Mouse (Mus musculus) embryonic facial prominence, embryonic 15.5 days (tissue): ENCODE results near the gene Foxk1. TPM values are rescaled to one million over a fixed set of nuclear protein-coding genes. Genes with fewer than 3 reads are reported as not detected.

Source experiments
- ATAC-seq: fragments of 200-750 bp; cut with Nextera tagmentation; 2 replicates; pipeline ENCODE4 v1.8.0; 2017; ENCODE audit warnings: low read depth, moderate TSS enrichment; ENCODE audit not compliant: insufficient number of reproducible peaks, low FRiP score, low TSS enrichment
- H3K27ac ChIP-seq: fragments of 300-500 bp; sonication (generic); replicated peaks from 2 replicates; pipeline ENCODE4 v1.5.1; 2015; ENCODE audit warnings: mild to moderate bottlenecking, inconsistent platforms
- H3K27me3 ChIP-seq: fragments of 300-500 bp; sonication (generic); 2 replicates; pipeline ENCODE4 v1.6.1; 2015; ENCODE audit warnings: inconsistent platforms
- H3K36me3 ChIP-seq: fragments of 300-500 bp; sonication (generic); 2 replicates; pipeline ENCODE4 v1.6.1; 2015; ENCODE audit warnings: mild to moderate bottlenecking, inconsistent platforms
- H3K4me1 ChIP-seq: fragments of 300-500 bp; sonication (generic); 2 replicates; pipeline ENCODE4 v1.6.1; 2015; ENCODE audit warnings: inconsistent platforms
- H3K4me2 ChIP-seq: fragments of 300-500 bp; sonication (generic); replicated peaks from 2 replicates; pipeline ENCODE4 v1.6.1; 2015; ENCODE audit warnings: mild to moderate bottlenecking, inconsistent platforms
- H3K4me3 ChIP-seq: fragments of 300-500 bp; sonication (generic); replicated peaks from 2 replicates; pipeline ENCODE4 v1.5.1; 2015; ENCODE audit warnings: mild to moderate bottlenecking, inconsistent platforms
- H3K9ac ChIP-seq: fragments of 300-500 bp; sonication (generic); 2 replicates; pipeline ENCODE4 v1.6.1; 2015; ENCODE audit warnings: inconsistent platforms
- H3K9me3 ChIP-seq: fragments of 300-500 bp; sonication (generic); replicated peaks from 2 replicates; pipeline ENCODE4 v1.6.1; 2016; ENCODE audit warnings: inconsistent platforms
- WGBS: fragments of 180-500 bp; shearing (Covaris S2); methylation state at CpG from one replicate; pipeline ENCODE4 v1.1.7; 2015; 5-methylcytosine and 5-hydroxymethylcytosine counted together
- polyA plus RNA-seq: library from polyadenylated mRNA; unstranded; fragments of >200 nt; fragmentation: Nextera tagmentation; extraction: Ambion mirVana; gene quantifications from 2 replicates; pipeline ENCODE4 v1.2.1, GENCODE M21; 2015

The Foxk1 gene
- polyA plus RNA-seq, 1 experiment from 2014 or later: 6.6 TPM

DNA sequence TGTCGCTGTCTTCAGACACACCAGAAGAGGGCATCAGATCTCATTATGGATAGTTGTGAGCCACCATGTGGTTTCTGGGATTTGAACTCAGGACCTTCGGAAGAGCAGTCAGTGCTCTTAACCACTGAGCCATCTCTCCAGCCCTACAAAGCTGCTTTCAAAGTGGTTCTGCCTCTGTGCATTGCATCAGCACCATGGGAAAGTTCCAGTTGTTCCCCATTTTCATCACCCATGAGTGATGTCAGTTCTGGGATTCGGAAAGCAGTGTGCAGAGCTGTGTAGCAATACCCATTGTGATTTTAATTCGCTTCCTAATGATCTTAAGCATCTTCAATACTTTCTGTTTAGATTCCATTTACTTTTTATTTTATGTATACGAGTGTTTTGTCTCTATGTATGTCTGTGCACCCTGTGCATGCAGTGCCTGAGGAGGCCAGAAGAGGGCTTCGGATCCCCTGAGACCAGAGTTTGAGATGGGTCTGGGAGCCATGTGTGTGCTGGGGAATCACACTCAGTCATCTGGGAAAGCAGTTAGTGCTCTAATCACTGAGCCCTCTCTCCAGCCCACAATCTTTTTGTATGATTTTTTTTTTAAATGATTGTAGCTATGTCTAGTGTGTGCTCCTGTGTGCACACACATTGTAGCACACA lies 6.6 kb upstream of the Foxk1 start:
- Histone ChIP-seq H3K9me3 (no peaks in the 10 kb centered on the region), H3K4me2 (no peak overlapping the region), H3K27me3 (no peaks in the 10 kb centered on the region), H3K9ac (no peak overlapping the region), H3K27ac (no peak overlapping the region), H3K4me1 (peaks cover 14% of the 10 kb centered on the region), H3K36me3 (no peaks in the 10 kb centered on the region), H3K4me3 (no peak overlapping the region)
- WGBS: 92% methylated on average over 6 of the region's 6 CpGs
- no peak for ATAC-seq

DNA sequence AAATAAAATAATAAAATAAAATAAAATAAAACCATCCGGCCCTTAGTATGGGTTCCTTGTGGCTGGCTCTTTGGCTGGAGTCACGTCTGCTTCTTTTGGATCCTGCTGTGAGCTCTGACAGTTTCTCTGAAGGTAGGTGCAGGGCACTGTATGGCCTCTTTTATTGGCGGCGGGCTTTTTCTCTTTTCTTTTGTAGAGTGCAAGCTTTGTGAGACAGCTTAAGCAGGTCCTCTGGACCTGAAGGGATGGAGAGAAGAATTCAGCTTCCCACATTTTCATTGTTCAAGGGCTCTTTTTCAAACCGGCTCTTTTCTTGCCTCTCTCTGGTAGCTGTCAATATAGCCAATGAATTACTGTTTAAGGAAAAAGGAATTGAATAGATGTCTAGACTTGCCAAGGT lies 5.4 kb upstream of the Foxk1 start:
- no peaks in the 10 kb centered on the region for H3K36me3 ChIP-seq
- no peak for ATAC-seq
- 52% methylated on average over 5 of the region's 5 CpGs for WGBS
- H3K9ac ChIP-seq: no peak overlapping the region
- H3K27ac ChIP-seq: no peak overlapping the region
- peaks cover 24% of the 10 kb centered on the region for H3K4me1 ChIP-seq
- H3K4me2 ChIP-seq: no peak overlapping the region
- no peak overlapping the region for H3K4me3 ChIP-seq
- H3K9me3 ChIP-seq: no peaks in the 10 kb centered on the region
- no peaks in the 10 kb centered on the region for H3K27me3 ChIP-seq

DNA sequence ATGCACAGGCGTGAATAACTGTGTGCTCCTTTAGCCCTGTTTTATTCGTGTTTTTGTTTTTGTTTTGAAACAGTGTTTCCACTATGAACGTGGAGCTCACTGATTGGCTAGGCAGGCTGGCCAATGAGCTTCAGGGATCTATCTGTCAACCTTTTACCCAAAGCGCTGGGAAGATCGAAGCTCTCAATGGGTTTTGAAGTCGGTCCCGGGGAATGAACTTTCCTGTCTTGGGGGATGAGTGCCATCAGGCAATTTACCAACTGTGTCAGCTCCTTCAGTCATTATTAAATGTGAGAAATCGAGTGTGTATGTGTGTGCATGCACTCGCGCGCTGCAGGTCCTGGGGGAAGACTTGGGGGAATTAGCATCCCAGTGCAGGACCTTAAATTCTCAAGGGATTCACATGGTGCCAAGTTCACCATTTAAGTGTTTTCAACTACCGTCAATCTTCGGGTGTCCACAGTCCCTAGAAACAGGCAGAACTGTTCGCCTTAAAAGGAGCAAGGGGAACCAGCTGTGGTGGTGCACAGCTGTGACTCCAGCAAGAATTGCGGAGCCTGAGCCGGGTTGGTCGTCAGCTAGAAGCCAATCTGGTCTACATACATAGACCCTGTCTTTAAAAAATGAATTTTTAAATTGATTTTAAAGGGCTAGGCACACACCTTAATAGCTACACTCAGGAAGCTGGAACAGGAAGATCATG lies 965 bp upstream of the Foxk1 start:
- Histone ChIP-seq H3K36me3 (no peaks in the 10 kb centered on the region), H3K27me3 (no peaks in the 10 kb centered on the region), H3K9ac (no peak overlapping the region), H3K4me1 (peaks cover 44% of the 10 kb centered on the region), H3K27ac (peak overlapping the region; percentile 3; the same call in 1 of the 2 replicates), H3K4me3 (peak overlapping the region; percentile 99), H3K9me3 (no peaks in the 10 kb centered on the region), H3K4me2 (peak overlapping the region; percentile 79)
- 20% methylated on average over 17 of the region's 17 CpGs for WGBS
- ATAC-seq: no peak

DNA sequence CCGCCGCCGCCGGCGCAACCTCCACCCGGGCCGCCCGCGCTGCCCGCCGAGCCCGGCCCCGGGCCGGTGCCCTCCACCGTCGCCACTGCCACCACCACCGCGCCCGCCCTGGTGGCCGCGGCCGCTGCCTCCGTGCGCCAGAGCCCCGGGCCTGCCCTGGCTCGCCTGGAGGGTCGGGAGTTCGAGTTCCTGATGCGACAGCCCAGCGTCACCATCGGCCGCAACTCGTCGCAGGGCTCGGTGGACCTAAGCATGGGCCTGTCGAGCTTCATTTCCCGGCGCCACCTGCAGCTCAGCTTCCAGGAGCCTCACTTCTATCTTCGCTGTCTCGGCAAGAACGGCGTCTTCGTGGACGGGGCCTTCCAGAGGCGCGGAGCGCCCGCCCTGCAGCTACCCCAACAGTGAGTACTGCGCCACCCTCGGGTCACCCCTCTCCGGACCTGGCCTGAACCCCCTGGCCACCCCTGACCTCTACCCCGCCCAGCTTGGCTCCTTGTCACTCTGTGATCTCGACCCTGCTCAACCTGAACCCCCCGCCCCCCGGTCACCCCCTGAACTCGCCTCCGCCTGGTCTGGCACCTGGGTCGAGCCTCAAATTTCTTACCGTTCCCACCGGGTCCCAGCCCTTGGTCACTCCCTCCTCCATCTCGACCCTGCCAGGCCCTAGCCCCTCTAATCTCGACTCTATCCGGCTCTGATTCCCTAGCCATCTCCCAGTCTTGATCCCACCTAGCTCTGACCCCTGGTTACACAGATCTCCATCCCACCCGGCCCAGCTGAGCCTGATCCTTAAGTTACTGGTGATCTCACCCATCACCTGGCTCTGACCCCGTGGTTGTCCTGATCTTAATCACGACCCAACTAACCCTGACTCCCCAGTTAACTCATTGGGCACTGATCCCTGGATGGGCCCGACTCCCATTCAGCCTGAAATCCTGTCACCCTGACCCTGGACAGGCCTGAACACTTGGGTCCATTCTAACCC lies 636 bp downstream of the Foxk1 start:
- Histone ChIP-seq H3K27me3 (no peaks in the 10 kb centered on the region), H3K4me1 (peaks cover 56% of the 10 kb centered on the region), H3K9ac (peak overlapping the region; percentile 98), H3K4me3 (peak overlapping the region; percentile 99), H3K36me3 (peaks cover 5% of the 10 kb centered on the region), H3K4me2 (peak overlapping the region; percentile 79), H3K9me3 (no peaks in the 10 kb centered on the region), H3K27ac (peak overlapping the region; percentile 93)
- under 1% methylated on average over 67 of the region's 67 CpGs for WGBS
- ATAC-seq: peak; percentile 13

DNA sequence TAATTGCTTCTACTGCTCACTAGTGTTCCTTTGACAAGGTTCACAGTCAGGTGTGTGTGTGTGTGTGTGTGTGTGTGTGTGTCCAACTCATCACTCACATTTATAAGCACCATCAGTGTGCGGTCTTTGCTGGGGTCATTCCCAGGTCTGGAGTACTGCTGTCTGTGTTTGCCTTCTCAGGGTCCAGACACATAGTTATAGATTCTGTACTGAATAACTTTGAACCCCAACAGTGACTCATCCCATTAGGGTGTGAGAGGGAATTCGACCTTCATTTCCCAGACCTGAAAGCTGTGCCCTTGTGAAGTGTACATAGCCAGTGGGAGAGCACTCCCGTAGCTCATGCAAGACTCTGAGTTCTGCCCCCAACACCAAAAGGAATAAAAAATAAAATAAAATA lies 2.4 kb downstream of the Foxk1 start:
- H3K27me3 ChIP-seq: no peaks in the 10 kb centered on the region
- no peak for ATAC-seq
- H3K9ac ChIP-seq: no peak overlapping the region
- WGBS: 78% methylated on average over 3 of the region's 3 CpGs
- no peak overlapping the region for H3K27ac ChIP-seq
- H3K4me2 ChIP-seq: peak overlapping the region; percentile 79; the same call in 1 of the 2 replicates
- H3K9me3 ChIP-seq: no peaks in the 10 kb centered on the region
- H3K36me3 ChIP-seq: peaks cover 5% of the 10 kb centered on the region
- H3K4me3 ChIP-seq: peak overlapping the region; percentile 99; the same call in 1 of the 2 replicates
- H3K4me1 ChIP-seq: peaks cover 70% of the 10 kb centered on the region

DNA sequence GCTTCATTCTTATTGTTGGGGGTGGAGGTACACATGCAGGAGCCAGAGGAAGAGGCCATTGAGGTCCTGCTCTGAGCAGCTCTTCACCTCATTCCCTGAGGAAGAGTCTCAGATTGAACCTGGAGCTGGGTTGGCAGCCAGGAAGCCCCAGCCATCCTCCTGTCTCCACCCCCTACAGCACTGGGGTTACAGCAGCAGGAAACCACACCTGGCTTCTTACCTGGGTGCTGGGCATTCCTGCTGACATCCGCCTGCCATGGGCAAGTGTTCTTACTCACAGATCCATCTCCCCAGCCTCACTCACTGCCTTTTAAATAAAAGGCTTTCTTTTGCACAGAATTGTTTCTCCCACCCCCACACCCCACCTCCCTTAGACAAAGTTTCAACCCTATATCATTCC lies 3.0 kb downstream of the Foxk1 start:
- Histone ChIP-seq H3K9ac (no peak overlapping the region), H3K9me3 (no peaks in the 10 kb centered on the region), H3K36me3 (peaks cover 5% of the 10 kb centered on the region), H3K27me3 (no peaks in the 10 kb centered on the region), H3K4me3 (no peak overlapping the region), H3K4me2 (no peak overlapping the region), H3K27ac (no peak overlapping the region), H3K4me1 (peaks cover 76% of the 10 kb centered on the region)
- 95% methylated on average over 1 of the region's 1 CpGs for WGBS
- no peak for ATAC-seq

DNA sequence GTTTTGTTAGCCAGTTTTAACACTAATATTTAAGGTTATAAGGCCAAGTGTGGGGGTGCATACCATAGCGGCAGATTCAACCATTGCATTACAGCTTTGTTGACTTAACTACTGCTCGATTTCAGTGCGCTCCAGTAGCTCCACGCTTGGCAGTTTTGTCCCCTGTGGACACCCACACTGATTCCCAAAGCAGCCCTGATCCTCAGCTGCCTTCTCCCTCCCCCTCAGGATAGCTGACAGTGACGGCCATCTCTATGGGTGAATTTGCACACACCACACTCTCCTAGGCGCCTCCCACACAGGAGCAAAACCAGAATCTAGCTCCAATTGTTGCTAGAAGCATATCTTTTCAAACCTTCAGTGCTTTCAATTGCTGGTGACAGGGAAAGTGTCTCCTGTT lies 4.1 kb downstream of the Foxk1 start:
- 60% methylated on average over 6 of the region's 6 CpGs for WGBS
- Histone ChIP-seq H3K4me2 (no peak overlapping the region), H3K27ac (no peak overlapping the region), H3K27me3 (no peaks in the 10 kb centered on the region), H3K9ac (no peak overlapping the region), H3K4me1 (peaks cover 82% of the 10 kb centered on the region), H3K4me3 (no peak overlapping the region), H3K9me3 (no peaks in the 10 kb centered on the region), H3K36me3 (peaks cover 5% of the 10 kb centered on the region)
- ATAC-seq: no peak

DNA sequence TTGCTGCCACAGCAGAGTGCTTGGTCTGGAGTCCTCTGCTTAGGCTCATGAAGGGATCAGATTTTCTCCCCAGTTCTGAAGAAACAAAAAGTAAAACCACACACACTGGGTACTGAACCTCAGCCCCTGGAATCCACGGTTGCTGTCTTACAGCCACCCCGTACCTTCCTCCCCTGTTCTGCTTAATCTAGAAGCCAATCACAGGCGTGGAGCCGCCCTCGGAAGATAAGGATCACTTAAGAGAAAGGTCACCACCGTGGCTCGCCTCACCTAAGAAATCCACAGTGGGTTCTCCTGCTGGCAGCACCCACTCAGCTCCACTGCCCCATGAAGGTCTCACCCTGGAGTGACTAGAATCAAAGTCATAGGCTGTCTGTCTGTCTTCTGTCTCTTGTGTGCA lies 5.1 kb downstream of the Foxk1 start:
- Histone ChIP-seq H3K4me2 (no peak overlapping the region), H3K9me3 (no peaks in the 10 kb centered on the region), H3K27me3 (no peaks in the 10 kb centered on the region), H3K4me3 (no peak overlapping the region), H3K4me1 (peaks cover 85% of the 10 kb centered on the region), H3K27ac (no peak overlapping the region), H3K9ac (no peak overlapping the region), H3K36me3 (peaks cover 5% of the 10 kb centered on the region)
- 80% methylated on average over 7 of the region's 7 CpGs for WGBS
- ATAC-seq: no peak

DNA sequence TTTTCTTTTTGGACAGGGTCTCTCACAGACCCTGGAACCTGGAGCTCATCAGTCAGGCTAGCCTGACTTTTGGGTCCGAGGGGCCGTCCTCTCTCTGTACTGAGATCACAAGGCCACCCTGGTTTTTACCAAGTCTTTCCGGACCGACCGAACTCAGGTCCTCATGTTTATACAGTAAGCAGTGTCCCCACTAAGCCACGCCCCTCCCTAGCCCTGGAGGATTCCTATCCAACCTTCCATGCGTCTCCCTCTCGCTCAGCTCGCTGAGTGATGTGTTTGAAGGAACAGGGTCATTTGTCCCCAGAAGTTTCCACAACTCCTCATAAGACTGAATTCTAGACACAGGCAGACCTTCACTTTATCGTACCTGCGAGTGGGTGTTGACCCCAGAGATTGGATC lies 5.6 kb downstream of the Foxk1 start:
- Histone ChIP-seq H3K36me3 (peaks cover 5% of the 10 kb centered on the region), H3K4me2 (no peak overlapping the region), H3K27ac (no peak overlapping the region), H3K4me3 (no peak overlapping the region), H3K9me3 (no peaks in the 10 kb centered on the region), H3K27me3 (no peaks in the 10 kb centered on the region), H3K4me1 (peaks cover 85% of the 10 kb centered on the region), H3K9ac (no peak overlapping the region)
- WGBS: 51% methylated on average over 11 of the region's 11 CpGs
- ATAC-seq: no peak

DNA sequence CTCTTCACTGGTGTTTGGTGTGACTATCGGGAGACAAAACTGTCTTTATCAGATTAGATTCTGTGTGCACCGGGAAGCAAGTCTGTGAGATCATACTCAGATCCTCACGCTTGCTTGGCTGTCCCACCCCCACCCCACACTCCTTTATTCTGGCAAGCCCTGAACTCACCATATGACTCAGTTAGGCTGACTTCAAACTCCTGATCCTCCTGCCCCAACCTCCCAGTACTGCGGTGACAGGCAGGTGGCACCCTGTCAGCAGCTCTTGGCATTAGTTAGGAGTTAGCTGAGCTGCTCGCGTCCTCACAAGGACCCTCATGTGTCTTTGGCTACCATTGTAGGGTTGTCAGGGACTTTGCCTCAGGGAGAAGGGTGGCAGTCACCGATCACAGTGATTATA lies 6.1 kb downstream of the Foxk1 start:
- no peak for ATAC-seq
- H3K4me1 ChIP-seq: peaks cover 84% of the 10 kb centered on the region
- 60% methylated on average over 7 of the region's 7 CpGs for WGBS
- H3K9me3 ChIP-seq: no peaks in the 10 kb centered on the region
- no peak overlapping the region for H3K27ac ChIP-seq
- no peaks in the 10 kb centered on the region for H3K27me3 ChIP-seq
- H3K4me3 ChIP-seq: no peak overlapping the region
- H3K9ac ChIP-seq: no peak overlapping the region
- H3K4me2 ChIP-seq: no peak overlapping the region
- peaks cover 5% of the 10 kb centered on the region for H3K36me3 ChIP-seq

DNA sequence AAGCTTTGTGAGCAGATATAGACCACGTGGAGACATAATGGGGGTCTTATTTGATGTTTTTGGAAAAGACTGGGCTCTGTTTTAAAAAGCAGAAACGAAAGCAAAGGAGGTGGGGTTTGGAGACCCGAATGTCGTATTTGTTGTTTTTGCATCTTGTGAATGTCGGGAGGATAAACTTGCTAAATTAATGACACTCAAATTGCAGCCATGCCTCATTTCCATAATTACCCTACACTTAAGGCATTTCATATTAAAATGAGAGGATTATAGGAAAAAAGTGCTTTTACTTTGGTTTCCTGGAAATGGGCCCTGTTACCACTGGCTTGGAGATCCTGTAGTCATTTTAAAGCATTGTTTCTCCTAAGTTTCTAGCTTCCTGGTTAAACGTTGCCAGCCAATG lies 7.9 kb downstream of the Foxk1 start:
- Histone ChIP-seq H3K4me3 (no peak overlapping the region), H3K36me3 (peaks cover 5% of the 10 kb centered on the region), H3K27me3 (no peaks in the 10 kb centered on the region), H3K4me2 (no peak overlapping the region), H3K9ac (no peak overlapping the region), H3K9me3 (no peaks in the 10 kb centered on the region), H3K27ac (no peak overlapping the region), H3K4me1 (peaks cover 84% of the 10 kb centered on the region)
- no peak for ATAC-seq
- WGBS: 39% methylated on average over 6 of the region's 6 CpGs
